Mouse (Mus musculus): ENCODE results near the gene Armc6. TPM values are rescaled to one million over a fixed set of nuclear protein-coding genes. Genes with fewer than 3 reads are reported as not detected.
A peak's percentile ranks its signal among the peaks of the same experiment; 100 is the strongest.
"Not testable (repeated sequence)": the region's sequence is repeated elsewhere in the genome, so short reads cannot be mapped to it uniquely, and the experiment has no call there.

Armc6 gene
- total RNA-seq, 2 experiments from 2014 or later = 8.7 to 29.8 TPM

DNA sequence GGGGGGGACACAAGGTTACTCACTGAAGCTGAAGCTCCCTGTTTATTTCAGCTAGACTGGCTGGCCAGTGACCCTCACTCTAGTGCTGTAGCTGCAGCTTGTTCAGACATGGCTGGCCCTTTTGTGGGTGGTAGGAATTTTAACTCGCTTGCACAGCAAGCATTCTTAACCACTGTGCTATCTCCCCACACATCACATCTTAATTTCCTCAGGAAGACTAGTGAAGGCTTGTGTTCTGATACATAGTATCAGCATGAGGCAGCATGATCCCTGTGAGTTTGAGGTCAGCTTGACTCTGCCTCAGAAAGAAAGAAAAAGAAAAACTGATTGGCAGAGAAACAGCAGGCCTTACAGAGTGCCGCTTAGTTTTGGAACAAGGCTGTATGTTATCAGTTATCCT is 3.6 kb upstream of the Armc6 start:
- ATAC-seq (replicated peaks; ENCODE audit: low FRiP score, low TSS enrichment, poor library complexity, severe bottlenecking) = peak; percentile 47

DNA sequence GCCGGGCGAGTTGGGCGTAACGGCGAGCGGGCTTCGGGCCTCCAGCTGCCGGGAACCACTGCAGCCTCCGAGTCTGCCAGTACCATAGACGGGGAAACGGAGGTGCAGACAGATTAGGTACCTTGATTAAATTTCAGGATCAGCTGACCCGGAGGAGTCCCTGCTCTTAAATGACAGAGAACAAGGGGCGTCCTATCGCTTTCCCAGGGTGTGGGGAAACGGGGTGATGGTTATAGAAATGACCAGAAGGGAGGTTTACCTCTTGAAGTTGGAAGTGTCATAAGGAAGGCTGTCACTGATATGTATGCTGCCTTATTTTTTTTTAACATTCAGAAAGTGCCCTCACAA is 489 bp upstream of the Armc6 start:
- ATAC-seq (replicated peaks; ENCODE audit: low FRiP score, low TSS enrichment, poor library complexity, severe bottlenecking) = no peak

DNA sequence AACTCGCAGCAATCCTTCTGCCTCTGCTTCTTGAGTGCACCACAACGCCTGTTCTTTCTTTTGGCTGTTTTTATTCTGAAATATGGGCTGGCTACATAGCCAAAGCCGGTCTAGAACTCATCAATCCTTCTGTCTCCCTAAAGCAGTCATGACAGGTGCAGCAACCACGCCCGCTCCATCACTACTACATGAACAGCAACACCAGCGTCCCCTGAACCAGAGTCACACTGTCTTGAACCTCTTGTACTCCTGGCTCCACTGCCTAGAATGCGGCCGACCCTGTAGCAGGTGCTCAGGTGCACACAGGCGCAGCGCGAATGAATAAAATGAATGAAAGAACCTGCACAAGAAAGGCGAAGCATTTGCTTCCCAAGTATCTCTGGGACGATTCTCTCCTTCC is 660 bp downstream of the Armc6 start:
- ATAC-seq (replicated peaks; ENCODE audit: low FRiP score, low TSS enrichment, poor library complexity, severe bottlenecking) = no peak

DNA sequence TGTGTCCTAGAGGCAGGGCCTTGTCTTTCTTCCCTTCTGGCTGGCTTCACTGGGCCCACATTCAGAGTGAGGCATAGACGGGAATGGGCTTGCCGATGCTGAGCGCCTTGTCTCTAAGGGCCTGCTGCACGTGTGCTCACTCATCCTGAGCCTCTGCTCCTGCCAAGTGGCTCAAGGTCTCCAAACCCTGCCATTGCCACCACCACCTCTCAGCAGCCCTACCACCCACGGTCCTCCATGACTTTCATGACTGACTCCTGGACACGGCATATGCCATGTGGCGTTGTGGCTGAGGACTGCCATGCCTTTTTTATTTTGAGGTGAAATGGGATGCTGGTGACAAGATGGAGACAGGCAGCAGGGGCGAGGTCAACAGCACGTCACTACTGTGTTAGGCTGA is 3.4 kb downstream of the Armc6 start:
- ATAC-seq (replicated peaks; ENCODE audit: low FRiP score, low TSS enrichment, poor library complexity, severe bottlenecking) = no peak

DNA sequence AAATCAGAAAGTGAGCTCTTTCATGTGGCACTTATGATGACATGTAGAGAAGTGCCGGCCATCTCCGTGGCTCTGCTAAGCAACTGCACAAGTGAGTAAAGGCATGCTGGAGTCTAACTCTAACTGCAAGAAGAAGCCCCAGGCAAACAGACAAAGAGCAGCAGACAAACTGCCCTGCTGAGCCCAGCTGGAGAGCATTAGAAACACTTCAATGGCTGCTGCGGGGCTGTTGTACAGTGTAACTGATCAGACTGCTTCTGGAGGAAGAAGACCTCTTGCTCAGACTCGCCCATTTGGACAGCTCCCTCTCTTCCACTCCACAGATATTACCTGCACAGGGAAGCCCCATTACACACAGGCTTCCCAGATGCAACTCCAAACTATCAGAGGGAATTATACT is 6.3 kb downstream of the Armc6 start:
- ATAC-seq (replicated peaks; ENCODE audit: low FRiP score, low TSS enrichment, poor library complexity, severe bottlenecking) = no peak

DNA sequence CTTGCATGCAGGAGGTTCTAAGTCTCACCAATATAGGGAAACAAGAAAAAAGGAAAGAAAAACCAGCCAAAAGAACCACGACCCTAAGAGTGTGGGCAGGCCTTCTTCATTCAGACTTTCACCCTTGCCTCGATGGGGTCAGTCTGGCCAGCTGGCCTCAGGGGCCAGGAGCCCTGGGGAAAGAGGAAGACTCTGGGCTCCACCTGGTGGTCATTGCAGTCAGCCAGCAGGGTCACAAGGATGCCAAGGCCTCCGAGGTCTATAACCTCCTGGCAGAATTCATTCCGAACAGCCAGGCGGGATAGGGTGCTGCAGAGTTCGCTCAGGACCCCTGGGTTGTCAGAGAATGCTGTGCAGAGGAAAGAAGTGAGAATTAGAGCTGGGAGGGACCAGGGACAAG is 10.9 kb downstream of the Armc6 start:
- ATAC-seq (replicated peaks; ENCODE audit: low FRiP score, low TSS enrichment, poor library complexity, severe bottlenecking) = no peak

DNA sequence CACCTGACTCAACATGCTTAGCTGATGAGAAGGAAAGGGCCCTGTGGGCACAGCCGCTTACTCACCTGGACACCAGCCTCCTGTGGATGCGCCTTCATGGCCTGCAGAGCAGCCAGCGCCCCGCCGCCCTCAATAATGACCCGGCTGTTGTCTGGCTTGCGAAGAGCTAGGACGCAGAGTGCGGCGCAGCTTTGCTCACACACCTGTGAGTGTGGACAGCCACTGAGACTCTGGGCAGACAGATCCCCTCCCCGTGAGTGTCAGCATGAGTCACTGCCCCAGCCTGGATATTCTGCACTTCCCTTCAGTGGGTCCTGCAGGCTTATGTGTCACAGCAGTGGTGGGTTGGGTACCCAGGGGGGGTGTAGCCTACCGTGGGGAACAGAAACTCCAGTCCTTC is 12.2 kb downstream of the Armc6 start:
- no peak for ATAC-seq (replicated peaks; ENCODE audit: low FRiP score, low TSS enrichment, poor library complexity, severe bottlenecking)

DNA sequence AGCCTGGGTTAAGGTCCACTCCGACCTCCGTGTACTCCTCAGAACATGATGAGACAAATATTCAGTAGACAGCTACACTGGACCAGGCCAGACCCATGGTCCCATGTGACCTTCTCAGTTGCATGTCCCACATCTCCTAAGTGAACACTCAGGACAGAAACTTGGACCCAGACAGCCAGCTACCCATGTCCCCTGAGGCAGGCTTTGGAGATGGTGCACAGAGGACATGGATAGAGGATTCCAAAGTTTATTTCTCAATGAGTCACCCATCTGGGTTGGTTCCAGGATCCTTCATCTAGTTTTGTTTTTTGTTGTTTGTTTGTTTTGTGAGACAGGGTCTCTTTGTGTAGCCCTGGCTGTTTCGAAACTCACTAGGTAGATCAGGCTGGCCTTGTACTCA is 13.4 kb downstream of the Armc6 start:
- ATAC-seq (replicated peaks; ENCODE audit: low FRiP score, low TSS enrichment, poor library complexity, severe bottlenecking) = no peak

DNA sequence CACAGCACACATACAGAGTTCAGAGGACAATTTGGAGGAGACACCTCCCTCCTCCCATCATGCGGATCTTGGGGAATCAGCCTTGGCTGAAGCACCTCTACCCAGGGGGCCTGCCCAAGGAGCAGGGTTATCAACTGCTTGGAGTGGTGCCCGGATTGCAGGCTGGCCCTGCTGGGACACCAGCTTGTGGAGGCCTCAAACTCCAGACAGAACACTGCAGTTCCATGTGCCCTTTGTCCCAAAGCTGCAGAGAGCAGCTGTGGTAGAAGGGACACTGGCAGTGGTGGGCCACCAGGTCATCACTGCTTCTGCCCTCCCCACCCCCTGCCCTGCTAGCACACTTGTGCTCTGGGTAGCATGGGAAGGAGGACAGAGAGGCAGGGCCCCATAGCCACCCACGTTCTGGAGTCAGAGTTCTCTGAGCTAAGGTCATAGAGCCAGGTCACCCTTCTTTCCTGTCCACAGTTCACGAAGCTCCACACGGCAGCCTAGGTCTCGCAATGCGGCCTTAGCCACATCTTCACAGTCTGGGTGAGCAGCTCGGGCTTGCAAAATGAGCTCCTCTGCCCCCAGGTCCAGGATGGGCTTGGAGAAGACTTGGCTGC is 13.9 kb downstream of the Armc6 start:
- no peak for ATAC-seq (replicated peaks; ENCODE audit: low FRiP score, low TSS enrichment, poor library complexity, severe bottlenecking)

DNA sequence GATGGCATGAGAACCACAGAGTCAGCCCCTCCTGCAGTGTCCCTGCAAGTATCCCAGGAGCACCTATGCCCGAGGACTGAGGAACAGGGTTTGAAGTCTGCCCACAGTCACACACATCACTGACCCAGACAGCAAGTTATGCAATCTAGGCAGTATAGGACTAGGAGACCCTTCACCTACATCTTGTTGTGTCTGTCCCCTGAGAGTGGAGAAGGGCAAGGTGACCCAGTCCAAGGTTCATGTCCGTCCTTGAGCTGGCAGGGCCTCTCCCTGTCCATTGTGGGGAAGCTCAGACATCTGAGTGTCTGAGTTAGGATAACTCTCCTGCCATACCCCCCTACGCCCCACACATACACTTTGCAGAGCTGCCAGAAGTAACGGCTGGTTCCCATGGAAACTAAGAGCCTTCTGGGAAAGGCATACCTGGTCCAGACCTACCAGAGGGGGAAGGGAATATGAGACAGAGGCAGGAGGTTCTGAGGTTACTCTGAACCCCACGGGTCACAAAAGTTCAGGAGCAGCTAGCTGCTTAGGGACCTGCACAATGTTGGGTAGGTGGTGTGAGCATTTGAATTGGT is 15.1 kb downstream of the Armc6 start:
- no peak for ATAC-seq (replicated peaks; ENCODE audit: low FRiP score, low TSS enrichment, poor library complexity, severe bottlenecking)

DNA sequence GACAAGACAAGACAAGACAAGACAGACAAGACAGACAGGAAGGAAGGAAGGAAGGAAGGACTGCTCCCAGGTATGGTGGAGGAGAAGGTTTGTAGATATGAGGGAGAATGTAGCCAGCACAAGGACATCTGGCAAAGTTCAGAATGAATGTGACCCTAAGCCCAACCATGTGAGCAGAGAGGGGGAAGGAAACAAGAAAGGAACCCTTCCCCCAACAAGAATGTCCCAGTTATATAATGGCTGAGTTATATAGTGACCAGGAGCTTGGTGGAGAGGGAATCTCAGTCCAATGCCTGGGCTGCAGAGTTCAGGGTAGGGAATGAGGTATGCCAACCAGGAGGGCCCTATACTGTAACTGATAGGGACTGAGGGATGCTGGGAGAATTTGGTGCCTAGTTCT is 16.8 kb downstream of the Armc6 start:
- ATAC-seq (replicated peaks; ENCODE audit: low FRiP score, low TSS enrichment, poor library complexity, severe bottlenecking) = no peak

DNA sequence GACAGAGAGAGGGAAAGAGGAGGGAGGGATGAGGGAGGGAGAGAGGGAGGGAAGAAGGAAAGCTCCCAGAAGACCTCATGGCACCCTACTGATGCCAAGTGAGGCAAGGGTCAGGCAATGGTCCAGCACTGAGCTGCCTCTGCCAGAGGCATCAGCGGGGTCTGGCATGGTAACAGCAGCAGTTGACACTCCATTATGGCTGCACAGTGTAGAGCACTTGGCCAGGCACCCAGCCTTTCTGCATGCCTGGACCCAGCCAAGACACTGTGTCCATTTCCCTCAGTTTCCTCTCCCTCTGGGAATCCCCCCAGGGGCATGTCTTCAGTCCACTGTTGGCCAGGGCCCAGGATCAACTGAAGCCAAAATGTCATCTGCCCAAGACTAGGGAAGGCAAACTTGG is 17.7 kb downstream of the Armc6 start:
- no peak for ATAC-seq (replicated peaks; ENCODE audit: low FRiP score, low TSS enrichment, poor library complexity, severe bottlenecking)

DNA sequence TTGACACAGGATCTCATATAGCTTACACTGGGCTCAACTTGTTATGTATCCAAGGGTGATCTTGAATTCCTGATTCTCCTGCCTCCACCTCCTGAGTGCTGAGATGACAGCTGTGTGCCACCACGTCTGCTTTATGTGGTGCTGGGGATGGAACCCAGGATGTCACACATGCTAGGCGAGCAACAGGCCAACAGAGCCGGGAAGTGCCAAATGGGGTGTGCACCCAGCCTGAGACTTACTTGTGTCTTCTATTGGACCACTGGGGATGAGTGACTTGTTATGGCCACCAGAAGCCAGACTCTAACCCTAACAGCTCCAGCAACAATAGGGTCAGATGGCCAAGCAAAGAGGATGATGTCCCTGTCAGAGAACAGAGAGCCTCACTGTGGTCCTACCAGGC is 18.1 kb downstream of the Armc6 start:
- ATAC-seq (replicated peaks; ENCODE audit: low FRiP score, low TSS enrichment, poor library complexity, severe bottlenecking) = not testable (repeated sequence)

DNA sequence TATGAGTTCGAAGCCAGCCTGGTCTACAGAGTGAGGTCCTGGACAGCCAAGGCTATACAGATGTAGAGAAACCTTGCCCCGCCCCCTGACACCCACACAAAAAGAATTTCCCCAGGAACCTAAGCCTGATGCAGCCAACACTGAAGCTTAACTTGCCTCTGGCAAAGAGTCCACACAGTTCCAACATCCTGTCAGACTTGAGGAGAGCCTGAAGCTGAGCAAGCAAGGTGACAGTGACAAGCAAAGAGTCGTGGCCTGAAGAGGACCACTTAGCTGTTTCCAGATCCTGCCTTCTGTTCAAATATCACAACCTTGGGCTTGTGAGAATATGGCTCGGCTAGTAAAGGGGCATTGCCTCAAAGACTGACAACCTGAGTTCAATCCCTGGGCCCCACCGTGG is 19.2 kb downstream of the Armc6 start:
- ATAC-seq (replicated peaks; ENCODE audit: low FRiP score, low TSS enrichment, poor library complexity, severe bottlenecking) = no peak

DNA sequence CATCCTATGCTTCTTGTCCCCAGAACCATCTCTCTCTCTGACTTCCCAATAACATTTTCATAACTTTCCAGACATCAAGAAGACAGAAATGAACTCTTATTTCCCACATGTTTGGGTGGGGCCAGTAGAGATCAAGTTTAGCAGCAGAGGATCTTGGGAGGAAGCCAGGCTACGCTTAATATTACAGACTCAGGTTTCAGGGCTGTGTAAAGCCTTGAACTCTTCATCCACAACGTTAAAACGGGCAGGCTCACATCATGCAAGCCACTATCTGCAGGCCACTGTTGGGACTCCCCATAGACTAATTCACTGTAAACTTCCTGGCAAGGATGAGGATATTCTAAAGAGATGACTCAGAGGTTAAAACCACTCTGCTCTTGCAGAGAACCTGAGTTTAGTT is 19.9 kb downstream of the Armc6 start:
- no peak for ATAC-seq (replicated peaks; ENCODE audit: low FRiP score, low TSS enrichment, poor library complexity, severe bottlenecking)

DNA sequence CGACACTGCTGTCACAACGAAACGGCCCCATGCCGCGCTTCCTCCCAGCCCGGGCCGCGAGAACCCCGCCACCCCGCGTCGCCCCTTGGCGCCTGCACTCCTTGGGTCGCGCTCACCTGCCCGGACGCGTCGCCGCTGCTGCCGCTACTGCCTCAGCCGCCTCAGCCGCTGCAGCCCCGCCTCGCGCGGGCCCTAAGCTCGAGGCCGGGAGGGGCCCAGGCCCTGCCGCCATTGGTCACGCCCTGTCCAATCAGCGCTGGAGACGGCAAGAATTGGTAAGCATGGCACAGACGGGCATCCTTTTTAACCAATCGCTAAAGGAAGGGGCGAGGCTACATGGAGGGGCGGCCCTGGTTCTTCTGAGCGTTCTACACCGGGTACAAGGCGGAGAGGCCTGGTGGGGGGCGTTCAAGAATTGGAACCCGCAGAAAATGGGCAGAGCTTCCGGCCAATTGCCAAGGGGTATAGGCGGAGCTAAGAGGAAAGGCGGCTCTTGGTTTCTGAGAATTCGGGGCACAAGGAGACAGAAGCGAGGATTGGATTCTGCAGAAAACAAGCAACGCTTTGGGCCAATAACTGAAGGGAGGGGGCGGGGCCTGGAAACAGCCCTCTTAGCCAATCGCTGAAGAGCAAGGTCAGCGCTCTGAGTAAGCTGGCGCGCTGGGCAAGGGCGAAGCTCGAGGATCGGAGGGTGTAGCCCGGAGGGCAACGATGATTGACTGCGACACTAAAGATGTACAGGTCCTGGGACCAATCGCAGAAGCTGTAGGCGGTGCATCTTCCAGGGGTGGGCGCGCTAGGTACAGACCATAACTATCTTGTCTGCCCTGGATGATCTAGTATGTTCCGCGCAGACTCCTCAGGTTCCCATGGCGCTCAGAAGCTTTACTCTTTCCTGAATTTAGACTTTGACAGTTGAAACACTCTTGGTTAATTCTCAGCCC is 21.9 kb downstream of the Armc6 start, which contains the start of gene Slc25a42:
Gene Slc25a42, minus strand, starts transcription at position 194 of the 944 bp plus-strand sequence.
- ATAC-seq (replicated peaks; ENCODE audit: low FRiP score, low TSS enrichment, poor library complexity, severe bottlenecking) = peak; percentile 94

DNA sequence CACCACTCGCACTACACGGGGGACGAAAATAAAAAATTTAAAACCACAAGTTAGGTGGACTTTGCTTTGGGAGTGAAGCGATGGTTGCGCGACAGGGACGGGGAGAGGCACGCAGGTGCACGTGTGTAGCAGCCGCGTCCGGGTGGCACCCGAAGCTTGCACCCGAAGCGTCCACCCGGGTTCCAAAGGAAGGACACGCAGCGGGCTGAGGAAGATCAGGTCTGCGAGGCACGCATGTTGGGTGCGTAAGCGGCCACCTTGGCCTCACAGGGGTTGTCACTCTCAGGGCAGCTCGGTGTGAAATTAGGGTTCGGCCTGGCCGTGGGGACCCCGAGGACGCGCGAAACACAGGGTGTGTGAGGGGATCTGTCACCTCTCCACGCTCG is 22.5 kb downstream of the Armc6 start:
- no peak for ATAC-seq (replicated peaks; ENCODE audit: low FRiP score, low TSS enrichment, poor library complexity, severe bottlenecking)

DNA sequence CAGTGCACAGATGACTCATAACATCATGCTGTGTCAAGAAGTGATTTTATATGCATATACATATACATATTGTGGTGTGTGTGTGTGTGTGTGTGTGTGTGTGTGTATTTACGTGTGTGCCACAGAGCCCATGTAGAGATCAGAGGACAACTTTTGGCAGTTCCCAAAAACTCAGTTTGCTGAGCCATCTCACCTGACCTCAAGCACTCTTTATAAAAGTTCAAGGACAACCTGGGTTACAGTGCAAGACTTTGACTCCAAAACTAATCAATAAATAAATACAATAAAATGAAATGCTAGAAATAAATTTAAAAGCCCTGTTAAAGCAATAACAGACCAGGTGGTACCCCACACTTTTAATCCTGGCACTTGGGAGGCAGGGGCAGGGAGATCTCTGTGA is 23.0 kb downstream of the Armc6 start:
- no peak for ATAC-seq (replicated peaks; ENCODE audit: low FRiP score, low TSS enrichment, poor library complexity, severe bottlenecking)

DNA sequence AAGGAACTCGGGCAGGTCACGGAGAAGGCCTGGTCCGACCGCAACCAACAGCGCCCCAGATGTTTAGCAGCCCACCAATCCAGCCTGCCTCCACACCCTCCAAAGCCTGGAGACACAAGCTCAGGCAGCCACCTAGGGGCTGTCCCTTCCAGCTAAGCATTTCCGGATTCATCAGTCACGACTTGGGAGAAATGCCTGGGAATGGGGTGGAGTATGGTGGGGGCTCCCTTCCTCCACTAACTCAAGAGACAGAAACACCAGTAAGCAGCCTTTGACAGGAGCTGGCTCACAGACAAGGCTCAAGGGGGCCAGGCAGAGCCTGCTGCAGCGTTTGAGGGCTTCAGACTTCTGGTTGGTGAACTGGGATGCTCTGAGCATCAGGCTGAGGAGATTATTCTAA is 23.7 kb downstream of the Armc6 start:
- no peak for ATAC-seq (replicated peaks; ENCODE audit: low FRiP score, low TSS enrichment, poor library complexity, severe bottlenecking)

DNA sequence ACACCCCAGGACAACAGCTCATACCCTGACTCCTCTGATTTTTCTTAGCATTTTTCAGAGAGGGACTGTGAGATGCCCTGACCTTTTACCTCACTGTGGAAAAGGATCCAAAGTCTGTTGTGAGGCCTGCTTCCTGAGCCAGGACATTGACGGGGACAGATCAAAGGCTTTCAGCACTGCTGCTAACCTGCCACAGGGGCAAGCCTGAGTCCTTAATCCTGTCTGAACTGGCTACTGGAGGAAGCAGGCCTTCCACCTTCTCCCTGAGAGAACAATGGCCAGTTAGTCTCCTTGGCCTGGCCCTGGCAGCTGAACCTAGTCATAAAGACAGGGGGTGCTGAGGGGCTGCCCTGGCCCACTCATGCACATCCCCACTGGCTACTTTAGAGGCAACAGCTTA is 26.1 kb downstream of the Armc6 start:
- no peak for ATAC-seq (replicated peaks; ENCODE audit: low FRiP score, low TSS enrichment, poor library complexity, severe bottlenecking)

DNA sequence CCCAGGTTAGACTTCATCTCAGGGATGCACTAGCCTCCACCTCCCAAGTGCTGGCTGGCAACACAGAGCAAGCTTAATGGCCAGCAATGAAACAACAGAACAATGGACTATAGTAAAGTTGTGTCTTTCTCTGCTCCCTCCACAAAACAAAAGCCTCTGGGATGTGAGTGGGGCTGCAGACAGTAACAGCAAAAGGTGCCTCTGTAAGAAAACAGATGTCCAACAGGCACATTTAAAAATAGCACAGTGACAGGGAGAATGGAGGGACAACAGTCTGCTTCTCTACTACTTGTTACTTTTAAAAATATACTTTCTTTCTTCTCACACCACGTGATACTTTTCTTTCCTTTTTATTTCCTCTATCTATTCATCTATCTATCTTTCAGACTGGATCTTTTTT is 29.5 kb downstream of the Armc6 start:
- no peak for ATAC-seq (replicated peaks; ENCODE audit: low FRiP score, low TSS enrichment, poor library complexity, severe bottlenecking)
